ENCODE assay signal across 10 mouse cellular contexts in the genomic region with DNA sequence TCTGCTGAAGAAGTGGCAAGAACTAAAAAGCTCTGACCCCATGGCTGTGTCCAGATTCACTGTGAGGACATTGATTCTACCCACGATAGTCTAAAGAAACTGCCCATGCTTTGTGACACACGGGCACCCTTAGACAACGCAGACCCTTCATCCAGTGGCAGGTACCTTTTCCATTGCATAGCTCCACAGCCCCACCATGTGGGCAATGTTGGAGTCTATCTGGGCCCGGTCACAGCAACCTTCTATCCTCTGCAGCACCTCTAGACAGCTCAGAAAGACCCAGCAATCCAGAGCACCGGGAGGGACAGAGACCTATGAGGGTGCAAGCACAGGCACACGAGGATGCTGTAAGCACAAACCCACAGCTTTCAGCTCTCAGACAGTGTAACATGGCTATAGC. TPM values are rescaled to one million over a fixed set of nuclear protein-coding genes. Genes with fewer than 3 reads are reported as not detected.
DNase-seq lines count a peak whose midpoint lies in the region; ATAC-seq and TF ChIP-seq lines count a peak whose summit lies in the region.
"Had no signal": no experiment of that assay in that cellular context is flagged by ENCODE, and none has a peak within 500 bp of the region (broad histone marks: within the 10 kb centered on the region; RNA-seq: fewer than 3 reads in every experiment).

No protein-coding gene starts in this region.

- peaks cover 54% of the 10 kb centered on the region for H3K36me3 ChIP-seq in heart, embryonic 15.5 days
- H3K36me3 ChIP-seq in heart, embryonic 12.5 days, result peaks cover 93% of the 10 kb centered on the region
- peaks cover 83% of the 10 kb centered on the region for H3K36me3 ChIP-seq in midbrain, postnatal 0 days (ENCODE audit: insufficient read depth, low read length)
- H3K36me3 ChIP-seq in midbrain, embryonic 16.5 days (ENCODE audit: control insufficient read depth, insufficient read depth, low read length), result peaks cover 55% of the 10 kb centered on the region
- peaks cover 29% of the 10 kb centered on the region for H3K36me3 ChIP-seq in stomach, postnatal 0 days (ENCODE audit: control insufficient read depth, insufficient read depth, low read length)
- peaks cover 51% of the 10 kb centered on the region for H3K36me3 ChIP-seq in midbrain, embryonic 15.5 days (replicated peaks)

- peak; percentile 60 for TF ChIP-seq CTCF in midbrain, postnatal 0 days (IDR thresholded peaks at IDR 0.05)
- TF ChIP-seq CTCF in stomach, postnatal 0 days (IDR thresholded peaks at IDR 0.05; ENCODE audit: low read depth), result peak; percentile 68

- H3K9ac ChIP-seq in heart, embryonic 15.5 days, result no peak overlapping the region
- H3K9ac ChIP-seq in heart, embryonic 12.5 days, result no peak overlapping the region
- no peak overlapping the region for H3K9ac ChIP-seq in midbrain, postnatal 0 days (replicated peaks; ENCODE audit: low read length, poor library complexity, severe bottlenecking)
- H3K9ac ChIP-seq in midbrain, embryonic 16.5 days (ENCODE audit: low read depth, low read length), result no peak overlapping the region
- no peak overlapping the region for H3K9ac ChIP-seq in stomach, postnatal 0 days (ENCODE audit: low read length)
- H3K9ac ChIP-seq in midbrain, embryonic 15.5 days, result no peak overlapping the region
- H3K9ac ChIP-seq: forebrain, embryonic 13.5 days had no signal

- no peak for DNase-seq in midbrain, postnatal 0 days (ENCODE audit: low spot score)
- peak; percentile 35 for DNase-seq in stomach, postnatal 0 days (ENCODE audit: low spot score)
- DNase-seq: adrenal gland, adult 8-10 months had no signal

- H3K4me1 ChIP-seq in heart, embryonic 15.5 days (replicated peaks), result no peaks in the 10 kb centered on the region
- H3K4me1 ChIP-seq in heart, embryonic 12.5 days (replicated peaks), result no peaks in the 10 kb centered on the region
- H3K4me1 ChIP-seq in midbrain, postnatal 0 days (ENCODE audit: insufficient read depth, low read length), result no peaks in the 10 kb centered on the region
- no peaks in the 10 kb centered on the region for H3K4me1 ChIP-seq in midbrain, embryonic 16.5 days (ENCODE audit: control insufficient read depth, insufficient read depth, low read length)
- no peaks in the 10 kb centered on the region for H3K4me1 ChIP-seq in stomach, postnatal 0 days (replicated peaks; ENCODE audit: control insufficient read depth, insufficient read depth)
- H3K4me1 ChIP-seq in midbrain, embryonic 15.5 days, result no peaks in the 10 kb centered on the region
- H3K4me1 ChIP-seq: forebrain, embryonic 13.5 days had no signal

- TF ChIP-seq EP300 in stomach, postnatal 0 days (optimal IDR thresholded peaks at IDR 0.05), result no peak

- H3K4me3 ChIP-seq in heart, embryonic 15.5 days, result no peak overlapping the region
- H3K4me3 ChIP-seq in heart, embryonic 12.5 days, result no peak overlapping the region
- H3K4me3 ChIP-seq in midbrain, postnatal 0 days (ENCODE audit: low read depth, low read length), result no peak overlapping the region
- H3K4me3 ChIP-seq in midbrain, embryonic 16.5 days (ENCODE audit: low read depth, low read length), result no peak overlapping the region
- H3K4me3 ChIP-seq in stomach, postnatal 0 days (ENCODE audit: low read depth, low read length), result no peak overlapping the region
- no peak overlapping the region for H3K4me3 ChIP-seq in midbrain, embryonic 15.5 days
- H3K4me3 ChIP-seq: forebrain, embryonic 13.5 days had no signal

- no peak overlapping the region for H3K27ac ChIP-seq in heart, embryonic 15.5 days
- H3K27ac ChIP-seq in heart, embryonic 12.5 days (ENCODE audit: poor library complexity, severe bottlenecking), result no peak overlapping the region
- H3K27ac ChIP-seq in midbrain, postnatal 0 days (ENCODE audit: low read depth, low read length), result no peak overlapping the region
- H3K27ac ChIP-seq in midbrain, embryonic 16.5 days (ENCODE audit: low read length), result no peak overlapping the region
- no peak overlapping the region for H3K27ac ChIP-seq in stomach, postnatal 0 days (replicated peaks)
- no peak overlapping the region for H3K27ac ChIP-seq in midbrain, embryonic 15.5 days
- H3K27ac ChIP-seq: forebrain, embryonic 13.5 days had no signal

- ATAC-seq in heart, embryonic 15.5 days (replicated peaks; ENCODE audit: insufficient number of reproducible peaks, insufficient read depth, low FRiP score, low read depth), result 0 out of 2 replicates have a peak, but pooled peaks have one; percentile 14
- ATAC-seq in heart, embryonic 12.5 days (ENCODE audit: insufficient number of reproducible peaks, low FRiP score), result no peak
- ATAC-seq in midbrain, postnatal 0 days (ENCODE audit: low FRiP score), result no peak
- no peak for ATAC-seq in midbrain, embryonic 16.5 days
- 0 out of 2 replicates have a peak, but pooled peaks have one; percentile 46 for ATAC-seq in common myeloid progenitor, adult 5-6 weeks (replicated peaks; ENCODE audit: low read depth, poor library complexity, severe bottlenecking)
- peak; percentile 37; the same call in 1 of the 2 replicates for ATAC-seq in stomach, postnatal 0 days (ENCODE audit: low FRiP score, low TSS enrichment)
- ATAC-seq in midbrain, embryonic 15.5 days (replicated peaks), result no peak
- no peak for ATAC-seq in inflammation-experienced regulatory T-cells, adult 6 months
- ATAC-seq: forebrain, embryonic 13.5 days had no signal

- 66% methylated on average over 6 of the region's 6 CpGs for WGBS in heart, embryonic 15.5 days
- WGBS in heart, embryonic 12.5 days, result 66% methylated on average over 6 of the region's 6 CpGs
- whole genome bisulfite sequencing in midbrain, postnatal 0 days, result 71% methylated on average over 6 of the region's 6 CpGs
- 70% methylated on average over 6 of the region's 6 CpGs for WGBS in midbrain, embryonic 16.5 days
- WGBS in stomach, postnatal 0 days, result 64% methylated on average over 6 of the region's 6 CpGs
- WGBS in midbrain, embryonic 15.5 days, result 72% methylated on average over 6 of the region's 6 CpGs

- H3K4me2 ChIP-seq in heart, embryonic 15.5 days, result no peak overlapping the region
- no peak overlapping the region for H3K4me2 ChIP-seq in heart, embryonic 12.5 days
- H3K4me2 ChIP-seq in midbrain, postnatal 0 days (ENCODE audit: low read depth, low read length, poor library complexity, severe bottlenecking), result no peak overlapping the region
- H3K4me2 ChIP-seq in midbrain, embryonic 16.5 days (ENCODE audit: low read length), result no peak overlapping the region
- H3K4me2 ChIP-seq in stomach, postnatal 0 days (replicated peaks; ENCODE audit: low read depth), result no peak overlapping the region
- H3K4me2 ChIP-seq in midbrain, embryonic 15.5 days, result no peak overlapping the region
- H3K4me2 ChIP-seq: forebrain, embryonic 13.5 days had no signal

- H3K9me3 ChIP-seq in heart, embryonic 15.5 days (replicated peaks), result no peaks in the 10 kb centered on the region
- no peaks in the 10 kb centered on the region for H3K9me3 ChIP-seq in heart, embryonic 12.5 days (replicated peaks)
- H3K9me3 ChIP-seq in midbrain, postnatal 0 days (ENCODE audit: low read length), result no peaks in the 10 kb centered on the region
- H3K9me3 ChIP-seq in midbrain, embryonic 16.5 days (replicated peaks; ENCODE audit: control insufficient read depth, low read length, poor library complexity, severe bottlenecking), result no peaks in the 10 kb centered on the region
- no peaks in the 10 kb centered on the region for H3K9me3 ChIP-seq in stomach, postnatal 0 days (ENCODE audit: control insufficient read depth, low read length)
- no peaks in the 10 kb centered on the region for H3K9me3 ChIP-seq in midbrain, embryonic 15.5 days
- H3K9me3 ChIP-seq: forebrain, embryonic 13.5 days had no signal

- no peaks in the 10 kb centered on the region for H3K27me3 ChIP-seq in heart, embryonic 15.5 days
- no peaks in the 10 kb centered on the region for H3K27me3 ChIP-seq in heart, embryonic 12.5 days (replicated peaks)
- H3K27me3 ChIP-seq in midbrain, postnatal 0 days (ENCODE audit: insufficient read depth, low read length), result no peaks in the 10 kb centered on the region
- H3K27me3 ChIP-seq in midbrain, embryonic 16.5 days (ENCODE audit: control insufficient read depth, insufficient read depth, low read depth, low read length), result no peaks in the 10 kb centered on the region
- no peaks in the 10 kb centered on the region for H3K27me3 ChIP-seq in stomach, postnatal 0 days (ENCODE audit: control insufficient read depth, insufficient read depth, low read length)
- H3K27me3 ChIP-seq in midbrain, embryonic 15.5 days (replicated peaks), result no peaks in the 10 kb centered on the region
- H3K27me3 ChIP-seq: forebrain, embryonic 13.5 days had no signal

RNA-seq across cellular contexts. Expression of a gene that starts 26.4 kb away (rescaled TPM):
- 9.1 and 14.1 TPM in 2 replicates for polyA plus RNA-seq in heart, embryonic 15.5 days (2015; fragmentation: Nextera tagmentation; extraction: Ambion mirVana)
- polyA plus RNA-seq in heart, embryonic 12.5 days (2016; fragmentation: Nextera tagmentation; extraction: Ambion mirVana), result 14.1 and 14.2 TPM in 2 replicates
- 21.9 and 24.5 TPM in 2 replicates for total RNA-seq in midbrain, postnatal 0 days (2014; rRNA removed)
- 13.4 and 14.2 TPM in 2 replicates for polyA plus RNA-seq in midbrain, postnatal 0 days (2015; fragmentation: Nextera tagmentation; extraction: Ambion mirVana)
- 18.1 and 19.0 TPM in 2 replicates for polyA plus RNA-seq in midbrain, embryonic 16.5 days (2015; fragmentation: Nextera tagmentation; extraction: Ambion mirVana)
- total RNA-seq in common myeloid progenitor, adult 5-6 weeks (2017), result 29.2 and 32.2 TPM in 2 replicates
- polyA plus RNA-seq in stomach, postnatal 0 days (2015; fragmentation: Nextera tagmentation; extraction: Ambion mirVana), result 6.2 and 7.1 TPM in 2 replicates
- polyA plus RNA-seq in midbrain, embryonic 15.5 days (2015; fragmentation: Nextera tagmentation; extraction: Ambion mirVana), result 18.1 and 18.4 TPM in 2 replicates
- 10 to 100 TPM in 2 of 3 experiments, 1 to 10 TPM in 1; 7.9 to 13.5 (median 11.9) TPM for polyA plus RNA-seq in inflammation-experienced regulatory T-cells, adult 6 months (2017; shearing (Covaris generic))

RNA-seq across cellular contexts. Expression of a gene that starts 33.1 kb away (rescaled TPM):
- polyA plus RNA-seq in heart, embryonic 15.5 days (2015; fragmentation: Nextera tagmentation; extraction: Ambion mirVana), result 10.2 and 10.8 TPM in 2 replicates
- polyA plus RNA-seq in heart, embryonic 12.5 days (2016; fragmentation: Nextera tagmentation; extraction: Ambion mirVana), result 14.5 and 16.1 TPM in 2 replicates
- 102 and 129 TPM in 2 replicates for total RNA-seq in midbrain, postnatal 0 days (2014; rRNA removed)
- polyA plus RNA-seq in midbrain, postnatal 0 days (2015; fragmentation: Nextera tagmentation; extraction: Ambion mirVana), result 35.1 and 42.2 TPM in 2 replicates
- polyA plus RNA-seq in midbrain, embryonic 16.5 days (2015; fragmentation: Nextera tagmentation; extraction: Ambion mirVana), result 22.4 and 27.1 TPM in 2 replicates
- total RNA-seq in common myeloid progenitor, adult 5-6 weeks (2017), result 27.8 and 29.0 TPM in 2 replicates
- polyA plus RNA-seq in stomach, postnatal 0 days (2015; fragmentation: Nextera tagmentation; extraction: Ambion mirVana), result 14.7 and 17.8 TPM in 2 replicates
- polyA plus RNA-seq in midbrain, embryonic 15.5 days (2015; fragmentation: Nextera tagmentation; extraction: Ambion mirVana), result 27.2 and 29.2 TPM in 2 replicates
- polyA plus RNA-seq in inflammation-experienced regulatory T-cells, adult 6 months (2017; shearing (Covaris generic)), result 10 to 100 TPM in 1 of 3 experiments, 1 to 10 TPM in 2; 5.0 to 10.6 (median 9.2) TPM

RNA-seq across cellular contexts. Expression of a gene that starts 41.7 kb away (rescaled TPM):
- 57.8 and 61.4 TPM in 2 replicates for polyA plus RNA-seq in heart, embryonic 15.5 days (2015; fragmentation: Nextera tagmentation; extraction: Ambion mirVana)
- polyA plus RNA-seq in heart, embryonic 12.5 days (2016; fragmentation: Nextera tagmentation; extraction: Ambion mirVana), result 38.0 and 38.7 TPM in 2 replicates
- 80.0 and 119 TPM in 2 replicates for total RNA-seq in midbrain, postnatal 0 days (2014; rRNA removed)
- polyA plus RNA-seq in midbrain, postnatal 0 days (2015; fragmentation: Nextera tagmentation; extraction: Ambion mirVana), result 24.1 and 26.7 TPM in 2 replicates
- 24.9 and 34.2 TPM in 2 replicates for polyA plus RNA-seq in midbrain, embryonic 16.5 days (2015; fragmentation: Nextera tagmentation; extraction: Ambion mirVana)
- 84.9 and 97.8 TPM in 2 replicates for total RNA-seq in common myeloid progenitor, adult 5-6 weeks (2017)
- 28.4 and 33.9 TPM in 2 replicates for polyA plus RNA-seq in stomach, postnatal 0 days (2015; fragmentation: Nextera tagmentation; extraction: Ambion mirVana)
- 22.8 and 28.7 TPM in 2 replicates for polyA plus RNA-seq in midbrain, embryonic 15.5 days (2015; fragmentation: Nextera tagmentation; extraction: Ambion mirVana)
- polyA plus RNA-seq in inflammation-experienced regulatory T-cells, adult 6 months (2017; shearing (Covaris generic)), result 10 to 100 TPM in 2 of 3 experiments, 1 to 10 TPM in 1; 7.9 to 44.8 (median 39.6) TPM

Comparison
In these comparisons a context has a peak if more than half of its experiments do, and no peak if none do; other contexts are left out.
1. ATAC-seq: peak in heart, embryonic 15.5 days (single experiment), common myeloid progenitor, adult 5-6 weeks (single experiment) and stomach, postnatal 0 days (single experiment); none in heart, embryonic 12.5 days (single experiment), midbrain, postnatal 0 days (single experiment), midbrain, embryonic 16.5 days (single experiment), midbrain, embryonic 15.5 days (single experiment) and inflammation-experienced regulatory T-cells, adult 6 months (single experiment).